Mouse (Mus musculus): ENCODE data around the gene D1Ertd622e. TPM values are rescaled to one million over a fixed set of nuclear protein-coding genes. Genes with fewer than 3 reads are reported as not detected.

The D1Ertd622e gene
- polyA plus RNA-seq, 1 experiment from 2014 or later = 8.6 TPM

DNA sequence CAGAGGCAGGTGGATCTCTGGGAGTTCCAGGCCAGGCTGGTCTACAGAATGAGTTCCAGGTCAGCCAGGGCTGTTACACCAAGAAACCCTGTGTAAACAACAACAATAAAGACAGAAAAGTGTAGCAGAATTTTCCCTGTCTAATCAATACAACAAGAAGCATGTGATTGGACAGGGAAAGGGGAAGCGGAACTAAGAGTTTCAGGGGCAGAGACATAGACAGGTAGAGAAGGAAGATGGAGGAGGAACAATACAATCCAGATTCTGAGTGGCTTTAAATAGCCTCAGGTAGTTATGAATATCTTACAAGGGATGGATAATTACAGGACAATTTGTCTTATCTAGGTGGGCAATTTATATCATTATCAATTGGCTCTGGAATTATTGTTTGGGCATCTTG is 5.4 kb upstream of the D1Ertd622e start:
- ATAC-seq (replicated peaks; ENCODE audit: insufficient number of reproducible peaks, insufficient read depth, low FRiP score, low read depth) = no peak
- H3K9me3 ChIP-seq (replicated peaks) = no peaks in the 10 kb centered on the region
- H3K4me3 ChIP-seq = no peak overlapping the region
- H3K4me2 ChIP-seq = no peak overlapping the region
- peaks cover 3% of the 10 kb centered on the region for H3K4me1 ChIP-seq (replicated peaks)
- no peaks in the 10 kb centered on the region for H3K36me3 ChIP-seq
- H3K9ac ChIP-seq = no peak overlapping the region
- 87% methylated on average over 1 of the region's 1 CpGs for WGBS
- no peaks in the 10 kb centered on the region for H3K27me3 ChIP-seq
- no peak overlapping the region for H3K27ac ChIP-seq

DNA sequence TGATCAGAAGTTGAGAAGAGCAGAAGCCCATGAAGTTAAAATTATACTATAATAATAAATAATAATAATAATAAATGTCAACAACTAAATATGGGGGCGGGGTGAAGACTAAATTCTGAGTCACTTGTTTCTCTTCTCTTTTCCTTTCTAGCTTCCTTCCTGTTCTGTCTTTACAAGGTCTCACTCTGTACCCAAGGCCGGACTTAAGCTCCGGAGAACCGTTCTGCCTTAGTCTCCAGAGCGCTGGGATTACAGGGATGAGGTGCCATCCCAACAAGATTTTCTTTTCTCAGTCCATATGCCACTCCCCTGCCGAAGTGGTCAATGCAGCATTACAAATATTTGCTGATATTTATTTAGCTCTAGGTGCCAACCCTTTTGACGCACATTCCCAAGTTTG is 450 bp upstream of the D1Ertd622e start:
- Histone ChIP-seq H3K4me2 (peak overlapping the region; percentile 89), H3K27ac (peak overlapping the region; percentile 90), H3K4me1 (replicated peaks) (peaks cover 18% of the 10 kb centered on the region), H3K36me3 (no peaks in the 10 kb centered on the region), H3K4me3 (peak overlapping the region; percentile 96), H3K27me3 (no peaks in the 10 kb centered on the region), H3K9ac (peak overlapping the region; percentile 84), H3K9me3 (replicated peaks) (no peaks in the 10 kb centered on the region)
- 20% methylated on average over 7 of the region's 7 CpGs for WGBS
- ATAC-seq (replicated peaks; ENCODE audit: insufficient number of reproducible peaks, insufficient read depth, low FRiP score, low read depth) = no peak

- under 1% methylated on average over 93 of the region's 93 CpGs for WGBS
- H3K4me3 ChIP-seq = peak overlapping the region; percentile 96
Observed at GRCm38 (mm10) chr1:97660687-97661405, 1.0 kb downstream of the D1Ertd622e start.

DNA sequence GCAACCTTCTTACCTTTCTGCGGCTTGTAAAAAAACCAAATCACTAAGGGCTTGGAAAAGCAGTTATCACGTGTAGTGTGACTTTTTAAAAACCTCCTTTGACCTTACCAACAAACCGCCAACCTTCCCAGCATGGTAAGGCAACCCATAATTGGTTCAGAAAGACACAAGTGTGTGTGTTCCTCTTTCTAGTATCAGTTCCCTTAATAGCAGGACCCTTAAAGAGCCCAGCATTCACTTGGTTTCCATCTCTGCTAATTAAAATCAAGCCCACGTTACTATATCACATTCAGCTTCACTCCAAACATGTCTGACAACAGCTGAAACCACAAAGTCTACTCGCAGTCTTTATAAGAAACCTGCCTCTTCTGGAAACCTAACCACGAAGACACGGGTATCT is 2.5 kb downstream of the D1Ertd622e start:
- WGBS = 71% methylated on average over 7 of the region's 7 CpGs
- H3K9me3 ChIP-seq (replicated peaks) = no peaks in the 10 kb centered on the region
- H3K4me3 ChIP-seq = peak overlapping the region; percentile 96; the same call in 1 of the 2 replicates
- H3K4me1 ChIP-seq (replicated peaks) = peaks cover 25% of the 10 kb centered on the region
- ATAC-seq (replicated peaks; ENCODE audit: insufficient number of reproducible peaks, insufficient read depth, low FRiP score, low read depth) = no peak
- no peak overlapping the region for H3K27ac ChIP-seq
- peak overlapping the region; percentile 89; the same call in 1 of the 2 replicates for H3K4me2 ChIP-seq
- no peak overlapping the region for H3K9ac ChIP-seq
- no peaks in the 10 kb centered on the region for H3K27me3 ChIP-seq
- H3K36me3 ChIP-seq = no peaks in the 10 kb centered on the region

More at GRCm38 (mm10) chr1:97660687-97661405, 1.0 kb downstream of the D1Ertd622e start:
- Histone ChIP-seq H3K9ac (peak overlapping the region; percentile 84), H3K4me2 (peak overlapping the region; percentile 89), H3K4me1 (replicated peaks) (peaks cover 25% of the 10 kb centered on the region), H3K27me3 (no peaks in the 10 kb centered on the region), H3K36me3 (no peaks in the 10 kb centered on the region), H3K27ac (peak overlapping the region; percentile 90), H3K9me3 (replicated peaks) (no peaks in the 10 kb centered on the region)
- peak; percentile 56 for ATAC-seq (replicated peaks; ENCODE audit: insufficient number of reproducible peaks, insufficient read depth, low FRiP score, low read depth)

GRCm38 (mm10) chr1:97657786-97658185 is 4.1 kb downstream of the D1Ertd622e start:
- H3K36me3 ChIP-seq = no peaks in the 10 kb centered on the region
- H3K27ac ChIP-seq = no peak overlapping the region
- 81% methylated on average over 2 of the region's 2 CpGs for WGBS
- no peak overlapping the region for H3K4me2 ChIP-seq
- H3K27me3 ChIP-seq = no peaks in the 10 kb centered on the region
- no peak overlapping the region for H3K9ac ChIP-seq
- ATAC-seq (replicated peaks; ENCODE audit: insufficient number of reproducible peaks, insufficient read depth, low FRiP score, low read depth) = no peak
- H3K4me3 ChIP-seq = no peak overlapping the region
- peaks cover 27% of the 10 kb centered on the region for H3K4me1 ChIP-seq (replicated peaks)
- no peaks in the 10 kb centered on the region for H3K9me3 ChIP-seq (replicated peaks)

DNA sequence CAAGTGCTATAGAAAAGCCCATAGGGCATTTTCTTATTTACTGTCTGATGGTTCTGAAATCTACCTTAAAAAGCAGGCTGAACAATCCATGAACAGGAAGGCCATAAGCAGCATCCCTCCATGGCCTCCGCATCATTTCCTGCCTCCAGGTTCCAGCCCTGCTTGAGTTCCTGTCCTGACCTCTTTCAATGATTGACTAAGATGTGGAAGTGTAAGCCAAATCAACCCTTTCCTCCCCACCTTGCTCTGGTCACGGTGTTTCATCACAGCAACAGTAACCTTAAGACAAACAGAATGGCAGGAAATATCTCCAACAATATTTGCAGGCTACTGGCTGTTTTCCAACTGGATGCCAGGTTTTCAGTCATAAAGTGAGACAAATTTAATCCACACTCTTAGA is 4.7 kb downstream of the D1Ertd622e start:
- H3K9me3 ChIP-seq (replicated peaks) = no peaks in the 10 kb centered on the region
- ATAC-seq (replicated peaks; ENCODE audit: insufficient number of reproducible peaks, insufficient read depth, low FRiP score, low read depth) = no peak
- H3K27ac ChIP-seq = no peak overlapping the region
- WGBS = 66% methylated on average over 2 of the region's 2 CpGs
- no peak overlapping the region for H3K4me2 ChIP-seq
- H3K9ac ChIP-seq = no peak overlapping the region
- H3K4me3 ChIP-seq = no peak overlapping the region
- no peaks in the 10 kb centered on the region for H3K27me3 ChIP-seq
- peaks cover 28% of the 10 kb centered on the region for H3K4me1 ChIP-seq (replicated peaks)
- H3K36me3 ChIP-seq = no peaks in the 10 kb centered on the region

DNA sequence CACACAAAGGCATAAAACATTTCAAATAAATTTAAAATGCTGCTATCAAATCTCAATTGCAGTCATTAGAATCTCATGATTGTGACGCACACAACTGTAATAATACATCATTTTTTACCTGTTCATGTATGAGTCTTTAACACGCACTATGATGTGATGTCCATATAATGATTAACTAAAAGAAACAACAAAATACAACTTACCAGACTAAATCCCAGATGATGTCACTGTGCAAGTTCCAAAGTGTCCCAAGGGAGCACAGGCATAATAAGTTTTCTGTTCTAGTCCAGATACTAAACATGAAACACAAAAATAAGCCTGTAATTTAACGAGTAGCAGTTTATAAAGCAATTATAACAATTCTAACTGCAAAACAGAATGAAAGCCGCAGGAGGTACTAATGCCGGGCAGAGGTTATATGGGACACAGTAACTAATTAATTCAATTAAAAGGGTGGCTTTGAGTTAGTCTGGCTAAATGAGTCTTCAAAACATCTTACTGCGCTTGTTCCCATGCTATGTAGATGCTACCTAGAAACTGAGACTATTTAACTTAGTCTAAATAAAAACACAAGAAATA is 7.4 kb downstream of the D1Ertd622e start:
- ATAC-seq (replicated peaks; ENCODE audit: insufficient number of reproducible peaks, insufficient read depth, low FRiP score, low read depth) = no peak

GRCm38 (mm10) chr1:97650553-97651123 is 11.2 kb downstream of the D1Ertd622e start:
- H3K9me3 ChIP-seq (replicated peaks) = no peaks in the 10 kb centered on the region
- no peak overlapping the region for H3K4me3 ChIP-seq
- H3K4me2 ChIP-seq = no peak overlapping the region
- WGBS = 65% methylated on average over 3 of the region's 3 CpGs
- H3K27ac ChIP-seq = no peak overlapping the region
- H3K36me3 ChIP-seq = 0 out of 2 replicates have a peak, but pooled peaks cover 4% of the 10 kb centered on the region
- peaks cover 14% of the 10 kb centered on the region for H3K4me1 ChIP-seq (replicated peaks)
- ATAC-seq (replicated peaks; ENCODE audit: insufficient number of reproducible peaks, insufficient read depth, low FRiP score, low read depth) = no peak
- no peak overlapping the region for H3K9ac ChIP-seq
- H3K27me3 ChIP-seq = no peaks in the 10 kb centered on the region

More for the DNA sequence above, 7.4 kb downstream of the D1Ertd622e start:
- Histone ChIP-seq H3K27ac (no peak overlapping the region), H3K9ac (no peak overlapping the region), H3K4me2 (no peak overlapping the region), H3K4me3 (no peak overlapping the region), H3K27me3 (no peaks in the 10 kb centered on the region), H3K36me3 (no peaks in the 10 kb centered on the region), H3K4me1 (replicated peaks) (peaks cover 26% of the 10 kb centered on the region), H3K9me3 (replicated peaks) (no peaks in the 10 kb centered on the region)
- WGBS = 85% methylated on average over 6 of the region's 6 CpGs

DNA sequence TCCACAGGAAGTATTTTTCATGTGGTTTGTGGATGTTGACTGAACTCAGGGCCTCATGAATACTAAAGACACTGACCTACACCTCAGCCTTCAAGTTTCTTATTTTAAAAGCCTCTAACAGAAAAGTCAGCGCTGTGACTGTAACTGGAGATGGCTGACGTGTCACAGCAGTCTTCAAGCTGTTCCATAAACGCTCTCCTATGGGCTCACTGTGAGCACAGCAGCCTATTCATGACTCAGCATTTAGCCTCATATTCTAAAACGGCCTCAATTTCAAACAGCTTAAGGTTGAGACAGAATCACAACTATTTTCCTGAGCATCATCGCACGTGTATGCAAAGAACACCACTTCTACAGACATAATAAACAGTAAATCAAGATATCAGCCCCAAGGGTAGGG is 11.8 kb downstream of the D1Ertd622e start:
- 0 out of 2 replicates have a peak, but pooled peaks have one; percentile 31 for ATAC-seq (replicated peaks; ENCODE audit: insufficient number of reproducible peaks, insufficient read depth, low FRiP score, low read depth)
- H3K4me2 ChIP-seq = no peak overlapping the region
- peaks cover 14% of the 10 kb centered on the region for H3K4me1 ChIP-seq (replicated peaks)

GRCm38 (mm10) chr1:97647037-97647436 is 14.8 kb downstream of the D1Ertd622e start:
- Histone ChIP-seq H3K27me3 (no peaks in the 10 kb centered on the region), H3K36me3 (0 out of 2 replicates have a peak, but pooled peaks cover 4% of the 10 kb centered on the region), H3K4me1 (replicated peaks) (peaks cover 7% of the 10 kb centered on the region), H3K9me3 (replicated peaks) (no peaks in the 10 kb centered on the region), H3K4me3 (no peak overlapping the region), H3K4me2 (no peak overlapping the region), H3K9ac (no peak overlapping the region), H3K27ac (no peak overlapping the region)
- no peak for ATAC-seq (replicated peaks; ENCODE audit: insufficient number of reproducible peaks, insufficient read depth, low FRiP score, low read depth)
- WGBS = 95% methylated on average over 1 of the region's 1 CpGs

More for the DNA sequence above, 11.8 kb downstream of the D1Ertd622e start:
- H3K27me3 ChIP-seq = no peaks in the 10 kb centered on the region
- 51% methylated on average over 6 of the region's 6 CpGs for WGBS
- H3K4me3 ChIP-seq = no peak overlapping the region
- no peak overlapping the region for H3K9ac ChIP-seq
- no peaks in the 10 kb centered on the region for H3K9me3 ChIP-seq (replicated peaks)
- H3K36me3 ChIP-seq = 0 out of 2 replicates have a peak, but pooled peaks cover 4% of the 10 kb centered on the region
- H3K27ac ChIP-seq = no peak overlapping the region

GRCm38 (mm10) chr1:97634104-97634503 is 27.8 kb downstream of the D1Ertd622e start:
- H3K4me2 ChIP-seq = no peak overlapping the region
- no peaks in the 10 kb centered on the region for H3K4me1 ChIP-seq (replicated peaks)
- no peak overlapping the region for H3K4me3 ChIP-seq
- H3K36me3 ChIP-seq = no peaks in the 10 kb centered on the region
- 86% methylated on average over 8 of the region's 8 CpGs for WGBS
- H3K27ac ChIP-seq = no peak overlapping the region
- ATAC-seq (replicated peaks; ENCODE audit: insufficient number of reproducible peaks, insufficient read depth, low FRiP score, low read depth) = no peak
- no peak overlapping the region for H3K9ac ChIP-seq
- H3K9me3 ChIP-seq (replicated peaks) = no peaks in the 10 kb centered on the region
- H3K27me3 ChIP-seq = no peaks in the 10 kb centered on the region
